Mouse (Mus musculus) splenic B cell, adult 2 months (primary cell): ENCODE measurements around the gene Cyp4b1.

Experiments used
- DNase-seq: peaks from one replicate; pipeline ENCODE4 v3.0.0-alpha.2; 2011; ENCODE audit warnings: low read depth, low spot score
- H3K27me3 ChIP-seq: 2 replicates; pipeline ENCODE4 v1.6.1; 2012; ENCODE audit warnings: mild to moderate bottlenecking, low read length, moderate library complexity, mixed read lengths; ENCODE audit not compliant: control insufficient read depth, poor library complexity, insufficient read depth, severe bottlenecking
- H3K36me3 ChIP-seq: 2 replicates; pipeline ENCODE4 v1.6.1; 2012; ENCODE audit warnings: mild to moderate bottlenecking, low read length, moderate library complexity, mixed read lengths; ENCODE audit not compliant: control insufficient read depth, poor library complexity, insufficient read depth, severe bottlenecking

Cyp4b1 gene

DNA sequence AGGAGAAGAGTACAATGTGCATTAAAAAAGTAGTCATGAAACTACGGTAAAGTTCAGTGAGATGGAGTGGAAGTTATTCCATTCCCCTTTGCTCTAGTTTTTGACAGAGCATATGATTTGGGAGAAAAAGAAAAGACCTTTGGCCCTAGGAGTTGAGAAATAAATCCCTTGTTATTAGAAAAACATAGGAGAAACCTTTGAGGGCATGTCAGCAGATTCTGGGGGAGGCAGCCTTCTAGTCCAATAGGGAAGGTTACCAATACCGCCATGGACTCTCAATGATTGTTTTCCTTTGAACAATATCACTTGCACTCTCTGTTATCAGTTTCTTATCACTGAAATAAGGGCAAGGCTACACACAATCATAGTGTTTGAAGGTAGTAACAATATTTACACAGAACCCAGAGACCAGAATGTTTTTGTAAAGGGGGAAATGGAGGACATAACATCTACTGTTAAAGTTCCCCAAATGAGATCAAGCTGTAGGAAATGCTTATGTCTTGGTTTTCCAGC is 50.6 kb downstream of the Cyp4b1 start:
- no peaks in the 10 kb centered on the region for H3K36me3 ChIP-seq
- H3K27me3 ChIP-seq = no peaks in the 10 kb centered on the region
- no peak for DNase-seq

DNA sequence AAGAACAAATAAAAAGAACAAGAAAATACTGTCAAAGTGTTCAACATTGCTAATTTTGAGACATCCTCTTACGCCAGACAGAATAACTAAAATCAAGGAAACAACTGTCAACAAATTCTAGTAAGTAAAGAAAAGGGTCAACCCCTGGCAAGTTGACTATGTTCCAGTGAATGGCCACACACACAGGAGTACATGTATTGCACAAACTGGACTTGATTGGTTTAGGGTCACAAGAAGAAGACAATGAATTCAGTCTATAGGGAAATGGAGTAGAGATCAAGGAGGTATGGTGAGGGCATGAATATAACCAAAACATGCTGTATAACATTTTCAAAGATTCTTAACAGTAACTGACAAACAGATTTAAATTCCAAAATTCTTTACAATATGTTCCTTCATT is 51.2 kb downstream of the Cyp4b1 start:
- DNase-seq = no peak
- Histone ChIP-seq H3K36me3 (no peaks in the 10 kb centered on the region), H3K27me3 (no peaks in the 10 kb centered on the region)

DNA sequence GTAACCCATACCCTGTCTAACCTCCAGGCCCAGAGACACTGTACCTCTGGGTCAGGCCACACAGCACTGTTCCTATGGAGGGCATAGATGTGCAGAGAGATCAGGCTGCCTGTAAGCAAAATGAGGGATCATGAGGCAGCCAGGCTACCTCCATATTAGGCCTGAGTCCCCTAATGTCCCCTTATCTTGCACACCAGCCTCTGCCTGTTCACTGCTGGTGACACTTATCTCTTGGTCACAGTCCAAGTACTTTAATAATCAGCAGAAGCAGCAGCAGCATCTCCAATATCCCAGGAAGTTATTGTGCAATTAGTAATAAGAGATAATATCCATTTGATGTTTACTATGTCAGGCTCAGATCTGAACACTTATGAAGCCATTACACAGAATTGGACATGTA is 64.5 kb downstream of the Cyp4b1 start:
- Histone ChIP-seq H3K36me3 (no peaks in the 10 kb centered on the region), H3K27me3 (no peaks in the 10 kb centered on the region)
- DNase-seq = no peak

DNA sequence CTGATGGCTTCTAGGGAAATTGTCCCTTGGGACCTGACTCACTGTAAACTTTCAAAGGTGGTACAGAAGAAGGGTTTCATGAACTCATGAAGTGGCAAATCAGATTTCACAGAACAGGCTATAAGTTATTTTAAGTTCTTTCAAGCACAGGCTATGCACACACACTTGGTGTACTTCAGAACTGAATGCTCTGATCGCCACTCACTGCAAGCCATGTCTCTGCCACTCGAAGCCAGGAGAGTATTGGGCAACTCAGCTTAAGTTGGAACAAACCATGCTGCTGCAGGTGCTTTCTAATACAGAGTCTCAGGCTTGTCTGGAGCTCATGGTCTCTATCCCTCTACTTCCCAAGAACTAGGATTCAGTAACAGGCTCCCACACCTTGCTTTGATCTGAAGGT is 71.7 kb downstream of the Cyp4b1 start:
- no peaks in the 10 kb centered on the region for H3K27me3 ChIP-seq
- DNase-seq = no peak
- no peaks in the 10 kb centered on the region for H3K36me3 ChIP-seq

DNA sequence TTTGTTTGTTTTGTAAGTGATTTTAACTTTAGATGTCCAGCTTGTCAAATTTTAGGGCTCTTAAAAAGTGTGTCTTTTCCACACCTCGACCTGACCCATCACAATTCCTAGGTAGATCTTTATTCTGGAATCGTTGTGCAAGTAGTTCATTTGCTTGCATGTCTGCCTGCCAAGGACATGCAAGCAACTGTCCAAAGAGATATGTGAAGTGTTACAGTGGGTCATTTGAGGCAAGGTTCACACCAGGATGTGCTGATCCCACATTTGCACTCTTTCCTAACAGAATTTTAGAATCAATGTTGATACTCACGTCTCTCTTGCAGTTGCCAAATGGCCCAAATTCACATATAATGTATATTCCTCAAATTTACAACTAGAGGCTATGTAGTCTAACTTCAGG is 72.3 kb downstream of the Cyp4b1 start:
- no peaks in the 10 kb centered on the region for H3K36me3 ChIP-seq
- H3K27me3 ChIP-seq = no peaks in the 10 kb centered on the region
- no peak for DNase-seq
